Mouse (Mus musculus) cortical plate, adult 2 months (tissue): ENCODE measurements around the gene Lhfp.

ENCODE experiments used
- CTCF ChIP-seq: fragments of 200-500 bp; IDR thresholded peaks from 2 replicates; pipeline ENCODE4 v1.5.1; 2011; ENCODE audit warnings: mild to moderate bottlenecking, control low read depth, low read length; ENCODE audit not compliant: insufficient read depth; ENCODE audit errors: extremely low read depth
- POLR2A ChIP-seq: fragments of 200-500 bp; IDR thresholded peaks from 2 replicates; pipeline ENCODE4 v1.6.1; 2011; ENCODE audit warnings: mild to moderate bottlenecking, low read length, control low read depth; ENCODE audit not compliant: insufficient read depth; ENCODE audit errors: extremely low read depth

DNA sequence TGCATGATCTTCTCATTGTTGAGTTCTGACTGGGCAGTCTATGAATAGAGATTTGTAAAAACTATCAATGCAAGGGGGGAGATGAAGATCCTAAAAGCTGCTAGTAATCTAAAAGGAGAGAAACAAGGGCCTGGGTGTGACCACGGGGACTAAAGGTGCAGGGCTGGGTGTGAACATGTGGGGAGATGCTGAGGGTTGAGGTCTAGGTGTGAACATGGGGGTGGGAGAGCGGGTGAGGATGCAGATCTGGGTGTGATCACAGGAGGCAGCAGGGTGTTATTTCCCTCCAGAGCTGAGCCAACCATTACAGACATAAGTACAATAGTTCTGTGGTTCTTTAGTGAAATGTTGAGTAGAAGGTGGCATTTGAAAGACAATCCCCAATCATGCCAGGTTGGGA is 144.1 kb downstream of the Lhfp start:
- no peak for TF ChIP-seq POLR2A
- no peak for TF ChIP-seq CTCF
